Mouse (Mus musculus) gastrocnemius, adult 8-10 months (tissue): ENCODE data around the gene Coq10b. TPM values are rescaled to one million over a fixed set of nuclear protein-coding genes. Genes with fewer than 3 reads are reported as not detected.

ENCODE experiments used
- DNase-seq, 2 experiments: peaks; one replicate each; pipeline ENCODE4 v3.0.0; 2022; ENCODE audit warnings: low spot score in 2 of 2
- total RNA-seq, 4 experiments: library from RNA; stranded (reverse); gene quantifications; 2 replicates each; pipeline ENCODE4 v1.2.4; 2022

Gene Coq10b
- total RNA-seq, 4 experiments from 2014 or later = 13.4 to 22.4 (median 19.9) TPM

DNA sequence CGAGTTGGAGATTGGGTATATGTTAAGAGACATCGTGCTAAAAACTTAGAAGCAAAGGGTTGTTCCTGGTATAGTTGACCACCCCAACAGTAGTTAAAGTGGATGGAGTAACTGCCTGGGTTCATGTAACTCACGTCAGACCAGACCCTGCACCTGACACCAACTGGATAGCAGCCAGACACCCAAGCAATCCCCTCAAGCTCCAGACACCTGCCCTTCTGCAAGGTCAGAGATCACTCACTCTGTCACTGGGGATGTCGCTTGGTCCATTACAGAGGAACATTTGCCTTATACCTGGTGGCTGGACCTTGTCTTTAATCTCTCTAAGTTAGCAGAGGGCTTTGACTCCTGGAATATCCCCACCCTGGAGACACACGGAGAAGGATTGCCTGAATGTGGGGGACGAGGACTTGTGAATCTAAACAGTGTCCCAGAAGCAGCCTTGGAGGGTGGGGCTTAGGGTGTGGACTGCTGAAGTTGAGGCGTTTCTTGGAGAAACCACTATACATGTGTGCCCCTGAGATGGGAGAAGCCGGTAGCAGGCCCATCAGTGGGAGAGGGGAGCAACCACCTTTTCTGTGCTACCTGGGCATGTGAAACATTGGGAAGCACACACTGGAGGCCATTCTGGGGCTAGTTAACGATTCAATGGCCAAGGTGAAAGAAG, 54.5 kb downstream of the Coq10b start:
- no peak for DNase-seq

DNA sequence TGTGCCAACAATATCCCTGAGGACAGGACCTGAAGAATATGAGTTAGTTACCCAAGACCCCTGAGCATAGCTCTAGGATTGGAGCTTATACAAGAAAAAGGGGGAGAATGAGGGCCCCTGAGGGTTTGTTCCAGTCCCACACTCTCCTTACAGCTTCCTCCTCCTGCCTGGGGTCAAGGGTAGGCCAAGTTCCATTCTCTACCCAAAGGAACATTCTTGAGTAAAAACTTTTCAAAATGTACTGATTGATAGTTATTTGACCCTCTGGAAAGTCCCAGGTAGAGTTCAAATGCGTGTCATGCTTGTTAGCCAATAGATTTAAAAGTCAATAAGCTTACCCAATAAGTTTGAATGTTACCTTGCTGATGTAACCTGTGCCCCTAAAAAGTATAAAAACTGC, 55.1 kb downstream of the Coq10b start:
- DNase-seq = no peak

DNA sequence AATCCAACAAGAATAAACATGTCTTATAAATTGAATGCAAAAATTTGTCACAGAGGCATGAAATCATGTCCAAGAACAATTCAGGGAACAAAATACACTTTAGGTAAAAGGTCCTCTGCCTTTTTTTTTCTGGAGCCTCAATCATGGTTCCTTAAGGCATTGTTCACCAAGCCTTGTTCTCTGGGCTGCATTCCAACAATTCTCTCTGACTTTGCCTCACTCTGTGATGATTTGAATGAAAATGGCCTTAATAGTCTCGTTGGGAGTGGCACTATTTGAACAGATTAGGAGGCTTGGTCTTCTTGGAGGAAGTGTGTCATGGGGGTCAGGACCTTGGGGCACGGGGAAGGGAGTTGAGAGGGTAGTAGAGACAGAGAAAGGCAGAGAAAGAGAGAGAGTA, 55.9 kb downstream of the Coq10b start:
- DNase-seq = no peak

DNA sequence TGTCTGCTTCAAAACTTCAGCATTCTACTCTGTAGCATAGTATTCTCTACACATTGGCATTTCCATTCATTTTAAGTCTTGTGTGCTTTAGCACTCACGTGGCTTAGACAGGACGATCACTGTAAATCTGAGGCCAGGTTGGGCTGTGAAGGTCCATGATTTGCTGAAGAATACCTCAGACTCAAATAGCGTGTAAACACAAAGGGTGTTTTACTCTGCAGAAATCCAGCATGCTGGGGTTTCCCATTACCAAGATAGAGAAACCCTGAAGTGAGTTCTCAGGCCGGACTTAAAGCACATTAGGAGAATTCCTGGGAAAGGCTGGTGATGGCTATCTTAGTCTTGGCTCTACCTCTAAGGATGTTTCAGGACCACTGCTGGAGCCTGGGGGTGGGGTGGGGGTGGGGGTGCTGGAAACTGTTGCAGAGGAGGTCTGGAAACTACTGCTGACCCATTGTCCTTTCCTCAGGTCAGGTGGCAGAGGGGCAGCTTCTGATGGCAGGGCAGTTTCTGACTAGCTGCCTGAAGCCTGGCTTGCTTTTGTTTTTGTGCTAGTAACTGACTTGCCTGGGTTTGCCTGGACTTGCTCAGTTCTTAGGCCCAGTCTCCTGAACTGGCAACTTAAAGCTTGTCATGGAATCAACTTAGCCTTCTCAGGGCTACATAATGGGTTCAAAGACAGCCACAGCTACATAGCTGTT, 56.6 kb downstream of the Coq10b start:
- no peak for DNase-seq

Other genes starting within 250 kb of the Coq10b start
- 1 to 10 TPM; 4.0 to 6.9 (median 5.7) TPM for gene Ankrd44, start 126.4 kb upstream of the Coq10b start, total RNA-seq
- gene Sf3b1, start 25.3 kb upstream of the Coq10b start, total RNA-seq = 10 to 100 TPM; 45.9 to 57.9 (median 52.4) TPM
- gene Hspe1, start 35.4 kb downstream of the Coq10b start, total RNA-seq = 100 to 1,000 TPM in 2 of 4 experiments, 10 to 100 TPM in 2; 83.2 to 102 (median 92.9) TPM
- gene Hspd1, start 35.5 kb downstream of the Coq10b start, total RNA-seq = 100 to 1,000 TPM; 158 to 189 (median 168) TPM
- 10 to 100 TPM; 33.1 to 39.3 (median 37.1) TPM for gene Mob4, start 78.5 kb downstream of the Coq10b start, total RNA-seq
- 1 to 10 TPM; 2.2 to 4.0 (median 3.5) TPM for gene Rftn2, start 174.0 kb downstream of the Coq10b start, total RNA-seq
- 1 to 10 TPM; 2.4 to 2.8 (median 2.8) TPM for gene Mars2, start 184.4 kb downstream of the Coq10b start, total RNA-seq